Mouse (Mus musculus): ENCODE measurements around the gene Ist1.

The Ist1 gene

GRCm38 (mm10) chr8:109693146-109693900, at the start of gene Ist1:
Gene Ist1, minus strand, starts transcription at chr8:109693260.
- DNase-seq: peak; percentile 97 to 99

- DNase-seq: no peak
These were observed 45.0 kb upstream of the Ist1 start for GRCm38 (mm10) chr8:109738049-109738380.

GRCm38 (mm10) chr8:109737237-109738048, 44.4 kb upstream of the Ist1 start, which contains the start of gene Atxn1l:
Gene Atxn1l, minus strand, starts transcription at chr8:109737739.
- DNase-seq: peak; percentile 76 to 88

GRCm38 (mm10) chr8:109736819-109737218, 43.8 kb upstream of the Ist1 start:
- DNase-seq: no peak

GRCm38 (mm10) chr8:109734018-109734417, 41.0 kb upstream of the Ist1 start:
- no peak for DNase-seq

- no peak for DNase-seq
These were observed 38.0 kb upstream of the Ist1 start for GRCm38 (mm10) chr8:109731012-109731411.

GRCm38 (mm10) chr8:109725106-109725505, 32.0 kb upstream of the Ist1 start:
- peak; percentile 46 to 75 for DNase-seq

- no peak for DNase-seq
These were observed 21.9 kb upstream of the Ist1 start for GRCm38 (mm10) chr8:109714961-109715360.

- DNase-seq: no peak
These were observed 19.5 kb upstream of the Ist1 start for GRCm38 (mm10) chr8:109712521-109712920.

GRCm38 (mm10) chr8:109707921-109708320, 14.9 kb upstream of the Ist1 start:
- no peak for DNase-seq

GRCm38 (mm10) chr8:109706874-109707237, 13.8 kb upstream of the Ist1 start:
- peak; percentile 81 to 91 for DNase-seq

GRCm38 (mm10) chr8:109706076-109706873, 13.2 kb upstream of the Ist1 start:
- DNase-seq: no peak

GRCm38 (mm10) chr8:109705320-109706075, 12.4 kb upstream of the Ist1 start, which contains the start of gene Zfp821:
Gene Zfp821, plus strand, starts transcription at chr8:109705546.
- peak; percentile 91 to 92 for DNase-seq

GRCm38 (mm10) chr8:109704565-109705319, 11.7 kb upstream of the Ist1 start:
- no peak for DNase-seq

GRCm38 (mm10) chr8:109698477-109698876, 5.4 kb upstream of the Ist1 start:
- DNase-seq: no peak

- no peak for DNase-seq
These were observed 4.7 kb upstream of the Ist1 start for GRCm38 (mm10) chr8:109697754-109698153.

GRCm38 (mm10) chr8:109694154-109694553, 1.1 kb upstream of the Ist1 start:
- DNase-seq: no peak

- DNase-seq: peak in 1 of 2 experiments; percentile 55
These were observed 466 bp downstream of the Ist1 start for GRCm38 (mm10) chr8:109692443-109693145.

GRCm38 (mm10) chr8:109691769-109692168, 1.3 kb downstream of the Ist1 start:
- DNase-seq: no peak

- no peak for DNase-seq
These were observed 5.8 kb downstream of the Ist1 start for GRCm38 (mm10) chr8:109687248-109687647.

GRCm38 (mm10) chr8:109682120-109682519, 10.9 kb downstream of the Ist1 start:
- no peak for DNase-seq

Data from kidney, adult 8-10 months (tissue).